Mouse (Mus musculus) spleen, embryonic (tissue): ENCODE measurements around the gene Aldh1l1.
"Not testable (repeated sequence)": the region's sequence is repeated elsewhere in the genome, so short reads cannot be mapped to it uniquely, and the experiment has no call there.

Source experiments
- CTCF ChIA-PET: fragments of 350-600 bp; sonication (Branson Sonifier 250); formaldehyde crosslinking; loops from one replicate; lab custom pipeline; 2022; lab: Charles Lee

The Aldh1l1 gene

GRCm38 (mm10) chr6:90619936-90620335, 133.7 kb downstream of the Aldh1l1 start:
- CTCF ChIA-PET, result no interaction called here

DNA sequence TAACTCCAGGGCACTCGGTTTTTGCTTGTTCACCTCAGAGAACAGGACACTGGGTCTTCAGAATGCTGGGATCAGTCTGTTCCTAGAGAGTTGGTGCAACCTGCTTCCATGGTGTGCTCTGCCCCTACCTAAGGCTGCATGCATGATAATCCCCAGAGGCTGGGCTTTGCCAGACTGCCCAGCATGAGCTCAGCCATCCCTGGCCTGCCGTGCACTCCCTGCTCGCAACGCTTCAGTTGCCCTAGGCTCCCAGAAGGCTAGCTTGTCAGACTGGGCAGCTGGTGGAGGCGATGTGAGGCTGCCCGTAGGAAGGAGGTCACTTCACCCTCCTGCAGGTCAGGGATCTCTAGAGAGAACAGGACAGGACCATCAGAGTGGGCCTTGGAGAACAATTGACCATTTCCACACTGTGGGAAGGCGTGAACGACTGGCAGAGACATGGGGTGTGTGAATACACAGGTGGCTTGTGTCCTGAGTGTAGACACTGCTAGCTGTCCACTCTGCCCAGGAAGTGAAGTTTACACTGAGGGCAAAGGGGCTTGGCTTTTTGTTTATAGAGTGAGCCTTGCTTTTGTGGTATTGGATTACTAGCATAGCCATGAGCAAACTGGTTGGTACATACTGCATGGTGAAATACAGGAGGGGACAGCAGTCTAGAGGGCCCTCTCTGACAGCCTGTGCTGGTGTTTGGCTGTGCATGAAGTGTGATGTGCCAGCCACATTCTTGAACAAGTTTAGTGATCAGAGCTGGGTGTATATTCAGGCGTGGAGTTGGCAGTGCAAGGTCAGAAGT, 134.8 kb downstream of the Aldh1l1 start:
- CTCF ChIA-PET, result no interaction called here

GRCm38 (mm10) chr6:90621584-90621890, 135.3 kb downstream of the Aldh1l1 start:
- CTCF ChIA-PET, result no interaction called here

GRCm38 (mm10) chr6:90622758-90623455, 136.7 kb downstream of the Aldh1l1 start:
- CTCF ChIA-PET, result no interaction called here

GRCm38 (mm10) chr6:90623456-90623836, 137.2 kb downstream of the Aldh1l1 start:
- CTCF ChIA-PET, result no interaction called here

DNA sequence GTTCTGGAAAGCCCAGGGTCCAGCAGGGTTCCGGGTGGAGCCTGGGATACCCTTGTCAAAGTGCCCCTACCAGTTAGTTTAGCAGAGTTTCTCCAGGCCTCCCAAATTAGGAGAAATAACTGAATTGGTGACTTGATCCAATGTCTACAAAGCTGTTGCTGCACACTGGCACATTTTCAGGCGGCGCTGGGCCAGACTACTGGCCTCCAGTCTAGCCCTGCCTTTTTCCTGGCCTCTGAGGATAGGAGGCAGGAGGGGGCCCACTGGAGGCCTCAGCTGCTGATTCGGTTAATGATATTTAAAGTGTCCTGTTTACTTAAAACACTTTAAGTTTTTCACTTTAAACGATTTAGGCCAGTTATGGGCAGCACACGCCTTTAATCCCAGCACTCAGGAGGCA, 138.0 kb downstream of the Aldh1l1 start:
- CTCF ChIA-PET, result interaction anchor here (1.3 kb wide), 1 partner anchor 13 kb away, joined by 4 read pairs; no protein-coding TSS in a partner anchor

DNA sequence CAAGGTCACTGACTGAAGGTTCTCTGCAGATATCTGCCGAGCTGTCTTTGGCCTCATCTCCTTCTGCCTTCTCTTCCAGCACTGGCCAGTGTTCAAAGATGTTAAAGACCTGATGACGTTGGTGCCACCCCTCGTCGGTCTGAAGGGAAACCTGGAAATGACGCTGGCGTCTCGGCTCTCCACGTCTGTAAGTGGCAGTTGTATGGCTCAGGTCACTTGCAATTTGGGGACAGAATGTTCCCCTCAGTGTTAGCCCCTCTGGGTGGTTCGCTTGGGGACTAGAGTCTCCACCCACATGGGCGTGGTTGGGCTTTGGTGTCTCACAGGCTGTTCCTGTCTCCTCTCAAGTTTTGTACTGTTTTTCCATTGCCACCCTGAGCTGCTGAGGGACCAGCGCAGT, 138.5 kb downstream of the Aldh1l1 start:
- CTCF ChIA-PET, result interaction anchor here (1.3 kb wide), 1 partner anchor 13 kb away, joined by 4 read pairs; no protein-coding TSS in a partner anchor

DNA sequence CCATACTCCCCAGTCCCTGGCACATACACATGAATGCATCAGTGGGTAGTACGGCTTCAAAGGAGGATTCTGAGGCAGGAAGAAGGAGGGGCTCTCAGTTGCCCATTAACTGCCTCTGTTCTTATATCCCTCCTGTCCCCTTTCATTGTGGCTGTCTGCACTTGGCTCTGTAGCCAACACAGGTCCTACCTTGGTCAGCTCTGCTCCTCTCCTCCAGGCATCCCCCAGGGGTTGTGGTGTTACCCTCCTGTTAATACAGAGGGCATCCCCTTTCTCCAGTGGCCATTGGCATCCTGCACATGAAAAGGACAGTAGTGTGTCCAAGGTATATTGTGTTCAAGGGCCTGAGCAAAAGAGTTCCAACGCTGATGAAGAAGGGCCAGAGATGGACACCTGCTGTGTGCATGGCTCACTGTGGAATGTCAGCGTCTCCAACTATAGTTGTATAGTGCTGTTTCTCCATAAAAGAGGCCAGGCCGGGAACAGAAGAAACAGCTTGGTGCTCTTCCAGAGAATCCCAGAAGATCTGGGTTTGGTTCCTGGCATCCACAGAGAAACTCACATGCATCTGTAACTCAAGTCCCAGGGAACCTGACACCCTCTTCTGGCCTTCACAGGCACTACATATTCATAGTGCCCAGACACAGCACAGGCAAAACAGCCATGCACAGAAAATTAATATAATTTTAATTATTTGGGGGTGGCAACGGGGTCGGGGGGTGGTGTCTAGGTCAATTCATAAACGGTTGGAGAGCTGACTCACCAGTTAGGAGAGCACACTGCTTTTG, 139.2 kb downstream of the Aldh1l1 start:
- CTCF ChIA-PET, result interaction anchor here (1.3 kb wide), 1 partner anchor 14 kb away, joined by 4 read pairs; no protein-coding TSS in a partner anchor

GRCm38 (mm10) chr6:90627556-90627955, 141.3 kb downstream of the Aldh1l1 start:
- CTCF ChIA-PET, result no interaction called here

- CTCF ChIA-PET, result interaction anchor here (0.6 kb wide), 1 partner anchor 444 kb away, joined by 3 read pairs; no protein-coding TSS in a partner anchor
These were observed 143.3 kb downstream of the Aldh1l1 start for GRCm38 (mm10) chr6:90629506-90629905.

DNA sequence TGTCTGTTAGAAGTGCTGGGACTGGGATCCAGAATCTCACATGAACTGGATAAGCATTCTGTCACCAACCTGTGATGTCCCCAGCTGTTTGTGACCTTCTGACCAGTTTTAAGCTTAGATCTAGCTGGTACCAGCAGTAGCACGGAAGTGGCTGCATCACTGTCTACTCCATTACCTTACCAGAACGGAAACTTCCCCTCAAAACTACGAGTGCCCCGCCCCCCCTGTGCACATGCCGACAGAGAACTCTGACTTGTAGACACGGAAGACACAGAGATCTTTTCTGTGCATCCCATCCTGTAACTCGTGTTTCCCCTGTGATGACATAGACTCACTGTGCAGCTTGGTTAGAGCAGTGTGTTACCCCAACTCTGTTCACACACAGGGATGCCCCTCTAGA, 144.2 kb downstream of the Aldh1l1 start:
- CTCF ChIA-PET, result no interaction called here

DNA sequence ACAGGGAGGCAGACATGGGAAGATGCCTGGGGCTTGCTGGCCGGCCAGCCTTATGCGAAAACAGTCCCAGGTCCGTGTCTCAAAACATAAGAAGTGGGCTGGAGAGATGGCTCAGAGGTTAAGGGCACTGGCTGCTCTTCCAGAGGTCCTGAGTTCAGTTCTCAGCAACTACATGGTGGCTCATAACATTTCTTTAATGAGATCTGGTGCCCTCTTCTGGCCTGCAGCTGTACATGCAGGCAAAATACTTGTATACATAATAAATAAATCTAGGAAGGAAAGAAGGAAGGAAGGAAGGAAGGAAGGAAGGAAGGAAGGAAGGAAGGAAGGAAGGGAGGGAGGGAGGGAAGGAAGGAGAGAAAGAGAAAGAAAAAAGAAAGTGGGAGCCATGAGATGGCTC, 146.3 kb downstream of the Aldh1l1 start:
- CTCF ChIA-PET, result not testable (repeated sequence)

GRCm38 (mm10) chr6:90635081-90635480, 148.9 kb downstream of the Aldh1l1 start:
- CTCF ChIA-PET, result no interaction called here

DNA sequence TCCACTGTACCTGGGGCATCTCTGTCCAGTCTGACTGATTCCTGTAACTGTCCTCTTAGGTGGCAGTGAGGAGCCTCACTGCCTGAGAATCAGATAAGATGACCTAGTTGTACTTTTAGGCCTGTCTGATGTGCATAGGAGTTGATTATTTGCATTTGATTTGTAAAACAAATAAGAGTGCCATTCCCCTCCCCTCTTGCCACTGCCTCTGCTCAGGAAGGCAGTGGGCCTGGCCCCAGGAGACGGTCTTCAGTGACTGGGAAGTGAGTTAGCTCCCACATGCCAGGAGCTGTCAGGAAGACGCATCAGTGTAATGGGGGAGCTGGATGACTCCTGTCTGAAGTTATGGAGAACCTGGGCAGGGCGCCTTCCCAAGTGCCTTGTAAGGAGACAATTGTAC, 149.4 kb downstream of the Aldh1l1 start:
- CTCF ChIA-PET, result no interaction called here

DNA sequence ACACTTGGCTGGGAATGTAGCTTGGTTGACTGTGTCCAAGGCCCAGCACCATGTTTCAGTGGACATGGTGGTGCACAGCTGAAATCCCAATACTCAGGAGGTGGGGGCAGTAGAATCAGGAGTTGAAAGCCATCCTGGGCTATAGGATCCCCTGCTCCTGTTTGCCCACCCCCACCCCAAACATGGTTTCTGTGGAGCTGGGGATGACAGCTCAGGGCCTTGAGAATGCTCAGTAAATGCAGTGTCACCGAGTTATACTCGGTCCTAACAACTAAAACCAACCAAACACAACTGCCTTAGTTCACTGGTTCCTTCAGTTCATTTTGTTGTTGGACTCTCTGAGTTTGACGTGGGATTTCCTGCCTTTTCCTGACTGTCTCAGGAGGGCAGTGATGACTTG, 156.8 kb downstream of the Aldh1l1 start:
- CTCF ChIA-PET, result no interaction called here

DNA sequence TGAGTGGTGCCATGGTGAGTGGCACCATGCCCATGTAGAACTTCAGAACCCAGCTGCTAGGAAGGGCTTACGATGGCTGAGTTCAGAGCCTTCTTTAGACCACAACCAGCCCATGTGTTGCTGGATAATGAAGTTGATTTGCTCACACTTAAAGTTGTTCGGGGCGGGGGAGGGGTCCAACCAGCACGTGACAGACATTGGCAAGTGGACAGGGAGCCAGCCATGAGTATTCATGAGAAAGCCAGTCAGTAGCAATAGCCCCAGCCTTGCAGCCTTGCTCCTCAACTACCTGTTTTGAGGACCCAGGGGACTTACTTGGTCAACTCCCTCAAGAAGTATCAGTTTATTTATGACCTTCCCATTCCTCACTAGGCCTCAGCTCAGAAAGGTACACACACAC, 158.7 kb downstream of the Aldh1l1 start:
- CTCF ChIA-PET, result no interaction called here

DNA sequence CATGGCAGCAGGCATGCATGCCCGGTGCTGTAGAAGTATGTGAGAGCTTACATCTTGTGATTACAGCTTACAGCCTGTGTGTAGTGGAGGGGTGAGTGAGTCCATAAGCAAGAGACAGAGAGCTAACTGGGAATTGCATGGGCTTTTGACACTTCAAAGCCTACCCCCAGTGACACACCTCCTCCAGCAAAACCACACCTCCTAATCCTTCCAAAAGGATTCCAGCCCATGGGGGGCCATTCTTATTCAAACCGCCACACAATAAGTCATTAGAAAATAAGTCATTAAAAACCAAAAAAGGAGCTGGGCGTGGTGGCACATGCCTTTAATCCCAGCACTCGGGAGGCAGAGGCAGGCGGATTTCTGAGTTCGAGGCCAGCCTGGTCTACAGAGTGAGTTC, 162.2 kb downstream of the Aldh1l1 start:
- CTCF ChIA-PET, result interaction anchor here (0.7 kb wide), 1 partner anchor 172 kb away, joined by 3 read pairs; no protein-coding TSS in a partner anchor

- CTCF ChIA-PET, result interaction anchor here (0.7 kb wide), 1 partner anchor 171 kb away, joined by 3 read pairs; no protein-coding TSS in a partner anchor
These were observed 163.1 kb downstream of the Aldh1l1 start for GRCm38 (mm10) chr6:90649279-90649678.
